Mouse (Mus musculus): ENCODE results near the gene Tmem131l.

DNA sequence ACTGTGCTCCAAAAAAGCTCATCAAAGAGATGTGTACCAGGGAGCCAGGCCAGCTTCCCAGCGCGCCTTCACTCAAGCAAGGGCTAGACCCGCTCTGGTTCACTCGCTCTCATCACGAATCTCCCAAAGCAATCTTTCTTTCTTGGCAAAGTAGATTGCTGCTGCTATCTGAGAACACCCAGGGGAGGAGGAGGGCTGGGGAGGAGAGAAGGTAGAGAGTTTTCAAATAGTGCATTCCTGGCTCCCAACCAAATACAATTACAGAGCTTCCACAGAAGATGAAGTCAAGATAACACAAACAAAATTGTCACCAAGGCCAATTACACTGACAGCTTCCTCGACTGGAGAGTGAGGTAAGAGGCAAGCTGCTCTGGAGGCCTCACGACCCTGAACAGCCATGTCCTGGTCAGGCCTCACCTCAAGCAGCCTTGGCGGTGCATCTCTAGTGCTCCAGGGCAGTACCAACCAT, 12.2 kb downstream of the Tmem131l start:
- TF ChIP-seq CTCF (IDR thresholded peaks at IDR 0.05; ENCODE audit: borderline replicate concordance, extremely low read depth, insufficient read depth, insufficient read length) (no peak), POLR2A (IDR thresholded peaks at IDR 0.05; ENCODE audit: borderline replicate concordance, extremely low read depth, insufficient read depth, insufficient read length, poor library complexity, severe bottlenecking) (no peak)
